10 mouse cellular contexts compared by ENCODE assay signal in genomic region chr9:48707134-48707823, GRCm38 (mm10).
DNase-seq lines count a peak whose midpoint lies in the region; ATAC-seq lines count a peak whose summit lies in the region.
"Had no signal": no experiment of that assay in that cellular context is flagged by ENCODE, and none has a peak within 500 bp of the region (broad histone marks: within the 10 kb centered on the region; RNA-seq: fewer than 3 reads in every experiment).

No protein-coding gene starts in this region.

- 43% methylated on average over 14 of the region's 14 CpGs for WGBS in kidney, embryonic 16.5 days
- WGBS in heart, embryonic 13.5 days = 43% methylated on average over 14 of the region's 14 CpGs
- whole genome bisulfite sequencing in forebrain, embryonic 16.5 days = 78% methylated on average over 14 of the region's 14 CpGs

- no peaks in the 10 kb centered on the region for H3K36me3 ChIP-seq in kidney, embryonic 16.5 days (ENCODE audit: insufficient read depth, low read length)
- H3K36me3 ChIP-seq in heart, embryonic 13.5 days = no peaks in the 10 kb centered on the region
- H3K36me3 ChIP-seq in forebrain, embryonic 16.5 days (ENCODE audit: control insufficient read depth, insufficient read depth) = no peaks in the 10 kb centered on the region
- H3K36me3 ChIP-seq: hindbrain, embryonic 15.5 days had no signal

- peaks cover 3% of the 10 kb centered on the region; the same call in 1 of the 2 replicates for H3K27me3 ChIP-seq in kidney, embryonic 16.5 days (ENCODE audit: insufficient read depth, low read length)
- H3K27me3 ChIP-seq in heart, embryonic 13.5 days (replicated peaks) = peaks cover 5% of the 10 kb centered on the region; the same call in 1 of the 2 replicates
- no peaks in the 10 kb centered on the region for H3K27me3 ChIP-seq in forebrain, embryonic 16.5 days (replicated peaks; ENCODE audit: control insufficient read depth, insufficient read depth, low read length)
- H3K27me3 ChIP-seq: hindbrain, embryonic 15.5 days had no signal

- H3K9me3 ChIP-seq in kidney, embryonic 16.5 days (ENCODE audit: low read length) = no peaks in the 10 kb centered on the region
- no peaks in the 10 kb centered on the region for H3K9me3 ChIP-seq in heart, embryonic 13.5 days
- no peaks in the 10 kb centered on the region for H3K9me3 ChIP-seq in forebrain, embryonic 16.5 days (ENCODE audit: control insufficient read depth, low read length)
- H3K9me3 ChIP-seq: hindbrain, embryonic 15.5 days had no signal

- no peak for DNase-seq in kidney, adult 8-10 months
- peak; percentile 26 for DNase-seq in adrenal gland, postnatal 25 days
- DNase-seq in liver = no peak
- DNase-seq in thymus, postnatal 10 days (ENCODE audit: low spot score in 2 of 2) = no peak

- no peak overlapping the region for H3K27ac ChIP-seq in kidney, embryonic 16.5 days (ENCODE audit: low read length)
- peak overlapping the region; percentile 81 for H3K27ac ChIP-seq in heart, embryonic 13.5 days (replicated peaks)
- no peak overlapping the region for H3K27ac ChIP-seq in forebrain, embryonic 16.5 days (ENCODE audit: low read length)
- H3K27ac ChIP-seq: hindbrain, embryonic 15.5 days had no signal

- H3K4me2 ChIP-seq in kidney, embryonic 16.5 days (replicated peaks; ENCODE audit: low read depth, low read length) = peak overlapping the region; percentile 34
- peak overlapping the region; percentile 22 for H3K4me2 ChIP-seq in heart, embryonic 13.5 days
- H3K4me2 ChIP-seq in forebrain, embryonic 16.5 days (ENCODE audit: low read length) = no peak overlapping the region
- H3K4me2 ChIP-seq: hindbrain, embryonic 15.5 days had no signal

- H3K9ac ChIP-seq in kidney, embryonic 16.5 days (replicated peaks; ENCODE audit: low read length) = no peak overlapping the region
- H3K9ac ChIP-seq in heart, embryonic 13.5 days = peak overlapping the region; percentile 61
- H3K9ac ChIP-seq in forebrain, embryonic 16.5 days (replicated peaks; ENCODE audit: low read depth, low read length) = no peak overlapping the region
- H3K9ac ChIP-seq: hindbrain, embryonic 15.5 days had no signal

- peaks cover 27% of the 10 kb centered on the region for H3K4me1 ChIP-seq in kidney, embryonic 16.5 days (ENCODE audit: insufficient read depth, low read length)
- H3K4me1 ChIP-seq in heart, embryonic 13.5 days = peaks cover 28% of the 10 kb centered on the region
- peaks cover 8% of the 10 kb centered on the region for H3K4me1 ChIP-seq in forebrain, embryonic 16.5 days (replicated peaks; ENCODE audit: control insufficient read depth, insufficient read depth, low read length)

- no peak overlapping the region for H3K4me3 ChIP-seq in kidney, embryonic 16.5 days (ENCODE audit: low read length)
- no peak overlapping the region for H3K4me3 ChIP-seq in heart, embryonic 13.5 days
- no peak overlapping the region for H3K4me3 ChIP-seq in forebrain, embryonic 16.5 days (replicated peaks; ENCODE audit: low read length)
- H3K4me3 ChIP-seq: hindbrain, embryonic 15.5 days; myocyte had no signal

- ATAC-seq in kidney, embryonic 16.5 days (ENCODE audit: low FRiP score, low TSS enrichment) = no peak
- ATAC-seq in heart, embryonic 13.5 days (ENCODE audit: extremely low read depth, insufficient number of reproducible peaks, low FRiP score, low TSS enrichment) = peak; percentile 40; the same call in 1 of the 2 replicates
- peak; percentile 53; the same call in 1 of the 2 replicates for ATAC-seq in megakaryocyte progenitor cell, adult 5-6 weeks (replicated peaks; ENCODE audit: poor library complexity)
- no peak for ATAC-seq in forebrain, embryonic 16.5 days

Comparison
In these comparisons a context has a peak if more than half of its experiments do, and no peak if none do; other contexts are left out.
1. ATAC-seq: peak in heart, embryonic 13.5 days (single experiment) and megakaryocyte progenitor cell, adult 5-6 weeks (single experiment); none in kidney, embryonic 16.5 days (single experiment) and forebrain, embryonic 16.5 days (single experiment).